Mouse (Mus musculus) right cerebral cortex, postnatal 25 days (tissue): ENCODE measurements around the gene Nup188.

ENCODE experiments used
- DNase-seq: peaks from one replicate; pipeline ENCODE4 v3.0.0; 2022

The Nup188 gene

DNA sequence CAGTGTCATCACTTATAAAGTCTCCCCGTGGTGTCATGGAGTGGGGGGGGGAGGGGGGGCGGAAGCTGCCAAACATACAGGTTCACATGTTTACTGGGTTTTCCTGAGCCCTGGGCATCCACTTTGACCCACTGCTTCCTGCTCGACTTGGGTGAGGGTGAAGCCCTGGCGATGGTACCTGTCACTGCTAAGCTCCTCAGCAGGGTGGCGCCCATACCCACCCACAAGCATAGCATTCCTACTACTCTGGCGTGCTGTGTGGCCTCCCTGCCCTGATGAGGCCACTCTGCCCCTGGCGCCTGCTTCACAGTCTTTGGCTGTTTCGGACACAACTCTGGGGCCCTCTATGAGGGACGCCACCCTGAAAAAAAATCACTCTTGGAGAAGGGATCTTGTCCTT is 70.7 kb downstream of the Nup188 start:
- DNase-seq = no peak

DNA sequence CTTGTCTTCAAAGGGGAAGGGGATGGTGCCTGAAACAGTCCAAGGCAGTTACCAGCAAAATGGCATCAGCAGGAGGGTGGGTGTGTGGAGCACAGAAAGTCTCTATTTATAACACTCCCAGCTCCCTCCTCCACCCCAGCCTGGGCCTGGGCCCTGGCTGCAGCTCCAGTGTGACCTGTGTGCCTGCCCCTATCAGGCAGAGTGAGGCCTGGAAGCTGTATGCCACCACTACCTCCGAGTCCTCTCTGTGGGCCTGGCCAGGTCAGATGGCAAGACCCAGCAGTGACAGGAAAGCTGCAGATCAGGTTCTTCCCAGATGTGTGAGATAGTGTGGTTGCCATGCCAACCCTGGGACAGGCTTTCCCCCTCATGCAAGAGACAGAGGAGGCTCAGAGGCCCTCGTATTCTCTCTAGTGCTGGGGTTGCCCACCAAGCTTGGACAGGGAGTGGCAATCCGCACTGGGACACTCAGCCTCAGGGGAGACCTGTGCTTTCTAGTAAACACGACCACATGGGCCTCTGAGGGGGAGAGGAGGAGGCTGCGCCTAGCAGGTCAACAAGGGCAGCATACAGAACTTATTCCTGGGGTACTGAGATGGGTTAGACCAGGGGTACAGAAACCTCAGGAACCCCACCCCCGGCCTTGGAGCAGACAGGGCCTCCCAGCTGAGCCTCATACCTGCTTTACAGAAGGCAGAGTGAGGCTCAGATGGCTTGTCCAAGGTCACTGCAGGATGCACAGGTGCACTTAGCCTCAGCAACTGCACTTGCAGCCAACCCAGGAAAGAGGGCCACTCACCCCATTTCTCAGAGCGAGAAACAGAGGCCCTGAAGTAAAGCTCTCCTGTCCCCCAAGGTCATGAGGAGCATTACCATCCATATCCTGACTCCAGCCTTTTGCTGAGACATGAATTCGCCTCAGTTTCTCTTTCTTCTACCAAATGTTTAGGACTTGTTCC is 71.6 kb downstream of the Nup188 start:
- peak; percentile 52 for DNase-seq

DNA sequence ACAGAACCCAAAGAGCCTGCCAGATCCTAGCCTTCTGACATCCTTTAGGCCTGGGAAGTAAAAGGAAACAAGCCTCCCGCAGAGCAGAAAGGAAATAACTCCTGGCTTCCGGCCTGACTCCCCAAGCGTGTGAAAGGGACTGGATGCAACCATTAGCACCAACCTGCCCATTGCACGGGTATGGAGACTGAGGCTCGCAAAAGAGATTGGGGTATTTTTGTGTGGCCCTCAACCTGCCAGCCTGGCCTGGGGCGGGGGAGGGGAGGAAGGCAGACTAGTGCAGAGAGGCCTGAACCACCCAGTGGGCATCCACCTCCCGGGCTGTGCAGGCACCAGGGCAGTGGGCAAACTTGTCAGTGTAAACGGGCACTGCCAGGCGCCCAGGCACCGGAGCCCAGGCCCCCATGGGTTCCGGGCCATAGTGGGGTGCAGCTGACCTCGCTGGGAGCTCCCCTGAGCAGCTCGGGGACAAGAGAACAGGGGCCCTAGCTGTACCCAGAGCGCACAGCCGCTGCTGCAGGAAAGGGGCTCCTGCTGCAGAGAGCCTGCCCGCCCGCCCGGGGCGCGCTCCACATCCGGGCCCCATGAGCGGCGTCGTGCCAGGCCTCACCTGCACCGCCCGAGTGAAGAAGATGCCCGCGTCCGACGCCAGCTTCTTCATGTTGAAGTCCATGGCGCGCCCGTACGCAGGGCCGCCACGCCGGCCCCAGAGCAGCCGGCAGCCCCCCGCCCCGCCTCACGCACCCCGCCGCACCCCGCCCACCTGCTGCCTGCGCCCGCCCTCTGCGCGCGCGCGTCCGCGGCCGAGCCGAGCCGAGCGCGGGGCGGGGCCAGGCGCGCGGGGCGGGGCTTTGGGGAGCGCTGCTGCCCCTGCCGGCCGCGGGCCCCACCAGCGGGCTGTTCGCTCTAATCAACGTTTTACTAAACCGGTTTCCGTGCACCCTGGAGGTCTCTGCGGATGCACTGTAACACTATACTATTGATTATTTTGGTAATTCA is 72.6 kb downstream of the Nup188 start, which contains the start of gene Sh3glb2:
Sh3glb2 (minus strand) TSS at position 805 of the 999 bp plus-strand sequence.
- DNase-seq = peak; percentile 87

DNA sequence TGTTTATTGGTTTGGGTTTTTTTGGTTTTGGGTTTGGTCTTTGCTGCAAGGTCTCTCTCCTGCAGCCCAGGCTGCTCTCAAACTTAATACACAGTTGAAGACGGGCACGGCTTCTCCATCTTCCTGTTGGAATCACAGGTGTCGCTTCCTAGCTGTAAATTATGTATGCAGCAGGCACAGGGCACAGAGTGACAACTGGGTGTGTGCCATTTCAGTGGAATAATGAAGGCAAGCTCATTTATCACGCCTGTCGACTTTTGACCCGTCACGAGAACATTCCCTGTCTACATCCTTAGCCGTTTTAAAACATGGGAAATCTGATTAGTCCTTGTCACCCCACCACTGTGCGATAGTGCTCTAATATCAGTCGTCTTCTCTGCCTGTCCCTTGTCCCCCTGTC is 74.4 kb downstream of the Nup188 start:
- DNase-seq = no peak

DNA sequence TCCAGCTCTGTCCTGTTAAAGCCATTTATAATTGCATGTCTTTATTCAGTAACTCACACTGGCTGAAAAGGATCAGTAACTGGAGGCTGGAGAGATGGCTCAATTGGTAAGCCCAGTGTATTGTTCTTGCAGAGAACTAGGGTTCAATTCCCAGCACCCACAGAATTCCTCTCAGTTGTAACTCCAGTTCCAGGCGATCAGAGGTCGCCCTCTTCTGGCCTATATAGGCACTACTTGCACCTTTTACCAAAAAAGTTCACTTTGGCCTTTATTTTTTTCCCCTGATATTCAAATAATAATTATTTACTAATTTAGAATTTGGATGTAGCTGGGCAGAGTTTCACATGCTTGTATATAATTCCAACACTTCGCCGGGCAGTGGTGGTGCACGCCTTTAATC is 76.7 kb downstream of the Nup188 start:
- no peak for DNase-seq

DNA sequence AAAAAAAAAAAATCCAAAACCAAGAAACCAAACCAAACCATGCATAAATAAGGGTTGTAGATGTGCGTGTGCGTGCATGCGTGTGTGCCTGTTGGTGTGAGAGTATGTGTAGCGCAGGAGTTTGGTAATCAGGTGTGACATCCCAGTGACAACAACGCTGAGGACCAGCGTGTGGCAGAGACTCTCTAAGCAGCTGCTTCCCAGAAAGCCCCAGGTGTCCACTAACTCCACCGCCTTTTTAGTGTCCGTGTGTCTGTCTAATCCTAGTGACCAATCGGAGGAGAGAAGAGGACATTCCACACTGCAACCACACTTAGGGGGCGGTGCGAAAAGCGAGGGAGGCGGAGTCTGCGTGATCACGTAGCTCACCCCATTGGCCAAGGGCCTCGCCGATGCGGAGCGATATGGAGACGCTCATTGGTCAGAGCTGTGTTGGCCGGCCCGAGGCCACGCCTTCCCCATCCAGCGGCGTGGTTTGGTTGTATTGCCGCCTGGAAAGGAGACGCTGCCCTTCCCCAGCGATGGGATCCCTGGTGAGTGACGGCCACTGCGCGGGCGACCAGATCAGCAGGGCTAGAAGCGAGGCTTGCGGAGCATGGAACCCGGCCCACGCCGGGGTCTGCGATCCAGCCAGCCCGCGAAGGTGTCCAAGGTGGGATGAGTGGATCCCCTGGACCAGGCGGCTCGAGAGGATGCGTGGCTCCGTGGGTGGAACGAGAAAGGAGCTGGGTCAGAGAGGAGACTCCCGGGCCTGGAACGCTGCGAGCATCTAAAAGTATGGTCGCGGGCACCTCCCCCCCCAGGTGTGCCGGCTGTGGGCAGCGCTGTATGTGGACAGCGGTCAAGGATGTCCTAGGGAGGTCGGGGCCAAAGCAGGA is 77.8 kb downstream of the Nup188 start, which contains the start of gene Miga2:
Miga2 (plus strand) TSS at position 461 of the 878 bp plus-strand sequence.
- peak; percentile 99 for DNase-seq

DNA sequence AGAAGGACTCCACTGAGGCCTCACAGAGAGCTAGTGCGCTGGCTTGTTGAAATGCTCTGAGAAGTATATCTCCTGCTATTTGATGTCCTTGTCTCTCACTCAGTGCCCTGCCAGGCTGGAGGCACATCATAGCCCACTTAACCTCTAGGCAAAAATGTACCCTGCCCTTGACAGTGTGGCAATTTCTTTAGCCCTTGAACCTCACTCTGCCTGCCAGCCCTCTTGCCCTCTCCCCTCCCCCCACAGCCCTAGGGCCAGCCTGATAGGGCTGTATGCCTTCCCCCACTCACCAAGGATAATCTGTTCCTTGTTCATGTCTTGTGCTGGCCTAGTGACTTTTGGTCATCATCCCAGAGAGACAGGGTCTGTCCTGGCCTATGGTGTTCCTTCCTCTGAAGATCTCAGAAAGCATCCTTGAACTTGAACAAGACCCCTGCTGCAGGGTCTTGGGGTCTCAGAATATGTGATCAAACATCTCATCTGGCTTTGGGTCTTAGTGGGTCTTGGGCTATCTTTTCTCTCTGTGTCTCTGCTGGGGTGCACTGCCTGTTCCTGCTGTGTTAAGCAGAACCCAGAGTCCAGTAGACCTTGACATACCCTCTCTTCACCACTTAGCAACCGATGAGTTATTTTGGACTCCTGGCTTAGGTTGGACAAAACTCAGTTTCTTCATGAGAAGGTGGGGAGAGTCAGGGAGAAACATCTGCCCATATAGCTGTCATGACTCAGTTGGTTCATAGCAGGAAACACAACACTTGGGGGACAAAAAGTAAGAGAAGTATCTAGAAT is 79.3 kb downstream of the Nup188 start:
- no peak for DNase-seq

DNA sequence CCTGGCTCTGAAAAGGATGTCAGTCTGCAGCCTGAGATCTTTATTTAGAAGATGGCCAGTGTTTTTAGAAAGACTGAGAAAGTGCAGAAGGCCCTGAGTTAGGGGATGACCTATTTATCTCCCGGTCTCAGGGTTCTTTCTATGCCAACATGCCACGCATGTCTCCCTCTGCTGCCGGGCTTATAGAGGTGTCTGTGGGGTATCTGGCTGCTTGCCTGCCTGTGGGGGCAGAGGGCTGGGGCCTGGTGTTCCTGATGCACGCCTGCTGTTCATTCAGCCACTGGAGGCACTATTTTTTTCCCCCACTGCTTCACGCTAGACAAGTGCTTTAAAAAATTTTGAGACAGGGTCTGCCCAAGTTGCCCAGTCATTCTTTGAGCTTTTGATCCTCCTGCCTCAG is 80.0 kb downstream of the Nup188 start:
- DNase-seq = no peak

DNA sequence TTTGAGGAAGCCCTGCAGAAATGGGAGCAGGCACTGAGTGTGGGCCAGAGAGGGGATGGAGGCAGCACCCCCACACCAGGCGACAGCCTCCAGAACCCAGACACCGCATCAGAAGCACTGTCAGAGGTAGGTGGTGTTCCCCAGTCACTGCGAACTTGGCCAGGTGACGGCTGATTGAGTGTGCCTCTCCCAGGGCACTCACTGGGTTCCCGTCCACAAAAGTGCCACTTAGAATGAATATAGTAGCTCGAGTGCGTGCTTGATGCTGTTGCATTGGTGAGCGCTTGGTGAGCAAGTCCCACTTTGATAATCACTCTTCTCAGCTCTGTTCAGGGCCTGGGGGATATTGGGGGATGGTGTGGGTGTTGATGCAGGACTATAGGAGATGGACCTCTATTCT is 85.3 kb downstream of the Nup188 start:
- no peak for DNase-seq

DNA sequence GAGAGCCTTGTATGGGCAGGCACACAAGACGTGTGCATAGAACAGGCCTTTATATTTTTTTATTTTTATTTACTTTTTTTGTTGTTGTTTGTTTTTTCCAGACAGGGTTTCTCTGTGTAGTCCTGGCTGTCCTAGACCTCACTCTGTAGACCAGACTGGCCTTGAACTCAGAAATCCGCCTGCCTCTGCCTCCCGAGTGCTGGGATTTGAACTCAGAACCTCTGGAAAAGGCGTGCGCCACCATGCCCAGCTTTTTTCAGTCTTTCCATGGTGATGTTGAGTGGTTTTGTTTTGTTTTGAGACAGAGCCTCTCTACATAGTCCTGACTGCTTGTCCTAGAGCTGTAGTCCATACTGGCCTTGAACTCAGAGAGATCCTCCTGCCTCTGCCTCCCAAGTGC is 86.5 kb downstream of the Nup188 start:
- DNase-seq = no peak

DNA sequence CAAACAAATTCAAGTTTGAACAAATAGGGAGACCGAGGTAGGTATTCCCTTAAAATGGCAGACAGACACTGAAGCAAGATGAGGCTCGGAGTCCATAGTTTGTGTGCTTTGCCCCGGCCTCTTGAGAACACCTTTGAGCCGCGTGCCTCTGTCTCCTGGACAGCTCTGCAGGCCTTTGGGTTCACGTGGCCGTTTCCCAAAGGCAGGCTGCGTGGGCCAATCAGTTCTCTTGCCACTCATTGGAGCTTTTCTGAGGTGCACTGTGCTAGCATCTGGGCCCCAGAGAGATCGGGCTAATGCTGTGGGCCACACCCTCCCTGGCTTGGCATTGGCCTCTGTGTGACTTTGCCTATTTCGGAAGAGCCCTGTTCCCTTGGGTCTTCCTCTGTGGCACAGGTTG is 89.7 kb downstream of the Nup188 start:
- no peak for DNase-seq

DNA sequence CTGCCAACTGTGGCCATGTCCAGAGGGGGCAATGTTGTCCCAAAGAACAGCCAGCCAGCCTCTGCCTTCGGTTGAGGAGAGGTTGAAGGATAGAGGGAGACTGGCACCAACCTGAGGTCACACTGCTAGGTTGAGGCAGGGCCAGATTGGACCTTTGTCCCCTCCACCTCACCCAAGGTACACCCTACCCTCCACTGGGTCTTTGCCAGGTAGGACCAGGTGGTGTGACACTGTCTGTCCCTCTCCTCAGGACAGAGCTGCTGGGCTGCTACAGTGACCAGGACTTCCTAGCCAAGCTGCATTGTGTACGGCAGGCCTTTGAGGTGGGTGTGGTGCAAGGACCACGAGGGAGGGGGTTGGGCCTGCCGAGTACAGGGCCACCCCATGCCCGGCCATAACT is 91.5 kb downstream of the Nup188 start:
- no peak for DNase-seq

DNA sequence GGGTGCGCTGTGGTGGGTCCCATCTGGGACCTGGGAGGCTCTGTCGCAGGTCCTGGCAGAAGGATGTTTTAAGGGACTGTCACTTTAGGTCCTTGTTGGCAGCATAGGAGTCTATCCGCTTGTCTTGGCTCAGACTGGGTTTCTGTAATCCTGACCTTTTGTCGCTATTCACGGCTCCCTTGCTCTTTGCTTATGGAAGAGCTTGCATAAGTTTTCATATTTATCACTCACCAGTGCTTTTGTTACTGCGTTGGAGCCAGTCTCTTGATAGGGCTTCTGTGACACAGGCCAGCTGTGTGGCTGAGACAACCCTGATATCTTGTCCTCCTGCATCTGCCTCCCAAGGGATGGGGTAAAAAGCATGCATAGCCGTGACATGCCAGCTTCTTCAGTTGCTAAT is 93.1 kb downstream of the Nup188 start:
- no peak for DNase-seq

DNA sequence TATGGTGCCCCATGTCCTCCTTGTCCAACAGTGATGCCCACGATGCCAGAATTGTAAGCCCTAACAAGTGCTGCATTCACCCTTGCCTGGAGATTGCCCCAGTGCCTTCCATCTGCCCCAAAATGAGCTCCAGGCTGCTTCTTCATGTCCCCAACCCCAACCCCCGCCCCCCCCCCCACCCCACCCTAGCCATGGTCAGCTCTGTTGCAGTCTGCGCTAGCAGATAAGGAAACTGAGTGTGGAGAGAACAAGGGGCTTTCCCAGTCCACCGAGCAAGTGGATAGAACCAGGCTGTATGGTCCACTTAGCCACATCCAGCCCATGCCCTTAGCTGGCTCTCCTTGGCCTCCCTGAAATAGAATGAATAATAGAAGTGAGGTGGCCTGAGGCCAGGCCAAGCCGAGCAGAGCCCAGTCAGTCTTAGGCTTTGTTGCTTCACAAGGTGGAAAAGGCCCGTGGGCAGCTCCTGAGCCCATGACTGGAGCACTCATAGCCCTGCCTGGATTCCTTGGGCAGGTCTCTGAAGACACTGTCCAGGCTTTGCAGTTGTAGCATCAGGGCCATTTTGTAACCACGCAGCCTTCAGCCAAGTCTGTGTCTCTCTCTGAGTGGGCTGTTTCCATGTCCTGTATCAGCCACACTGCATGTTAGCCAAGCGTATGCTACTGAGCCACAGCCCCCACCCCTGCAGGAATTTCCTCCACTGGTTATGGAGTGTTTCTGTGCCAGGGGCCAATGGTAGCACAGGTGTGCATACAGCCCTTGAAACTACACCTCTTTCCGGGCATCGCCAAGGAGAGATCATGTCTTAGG is 94.6 kb downstream of the Nup188 start:
- DNase-seq = no peak

DNA sequence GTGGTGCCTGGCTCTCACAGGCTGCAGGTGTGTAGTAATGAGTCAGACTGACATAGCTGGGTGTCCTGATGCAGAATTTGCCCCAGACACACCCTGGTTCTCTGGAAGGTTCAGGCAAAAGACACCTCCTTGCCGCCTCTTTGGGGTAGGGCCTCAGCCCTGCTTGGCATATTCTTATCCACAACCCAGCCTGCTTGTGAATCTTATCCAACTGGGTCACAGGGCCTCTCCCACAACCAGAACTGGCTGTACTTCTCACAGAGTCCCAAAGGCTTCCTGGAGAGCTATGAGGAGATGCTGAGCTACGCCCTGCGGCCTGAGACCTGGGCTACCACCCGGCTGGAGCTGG is 95.2 kb downstream of the Nup188 start:
- DNase-seq = no peak

DNA sequence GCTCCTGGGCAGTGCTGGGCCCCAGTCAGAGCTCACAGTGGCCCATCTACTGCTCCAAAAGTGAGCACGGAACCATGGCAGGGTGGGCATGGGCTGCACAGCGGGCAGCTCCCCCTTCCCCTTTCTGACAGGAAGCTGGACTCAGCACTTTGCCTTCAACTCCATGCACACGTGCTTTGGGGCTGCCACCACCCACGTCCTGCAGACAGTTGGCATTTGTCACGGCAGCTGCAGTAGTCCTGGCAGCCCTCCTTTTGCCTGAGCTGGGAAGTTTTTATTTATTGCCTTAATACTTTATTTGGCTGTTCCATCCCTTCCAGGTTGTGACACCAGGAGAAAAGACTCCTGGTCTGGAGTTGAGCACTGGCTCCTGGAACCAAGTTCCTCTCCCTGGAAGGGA is 98.6 kb downstream of the Nup188 start:
- DNase-seq = peak; percentile 35

DNA sequence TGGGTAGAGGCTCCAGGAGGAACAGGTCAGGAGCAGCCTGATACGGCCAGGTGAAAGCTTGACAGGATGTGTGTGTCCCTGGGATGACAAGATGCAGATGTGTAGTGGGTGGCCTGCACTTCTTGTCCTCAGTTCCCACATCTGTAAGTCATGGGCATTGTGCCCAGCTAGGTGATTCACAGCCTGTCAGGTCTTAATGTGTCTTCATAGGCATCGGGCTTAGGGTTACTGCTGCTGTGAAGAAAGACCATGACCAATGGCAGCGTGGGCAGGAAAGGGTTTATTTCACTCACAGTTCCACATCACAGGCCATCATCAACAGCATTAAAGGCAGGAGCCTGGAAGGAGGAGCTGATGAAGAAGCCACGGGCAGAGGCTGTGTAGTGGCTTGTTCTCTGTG is 99.4 kb downstream of the Nup188 start:
- DNase-seq = no peak

DNA sequence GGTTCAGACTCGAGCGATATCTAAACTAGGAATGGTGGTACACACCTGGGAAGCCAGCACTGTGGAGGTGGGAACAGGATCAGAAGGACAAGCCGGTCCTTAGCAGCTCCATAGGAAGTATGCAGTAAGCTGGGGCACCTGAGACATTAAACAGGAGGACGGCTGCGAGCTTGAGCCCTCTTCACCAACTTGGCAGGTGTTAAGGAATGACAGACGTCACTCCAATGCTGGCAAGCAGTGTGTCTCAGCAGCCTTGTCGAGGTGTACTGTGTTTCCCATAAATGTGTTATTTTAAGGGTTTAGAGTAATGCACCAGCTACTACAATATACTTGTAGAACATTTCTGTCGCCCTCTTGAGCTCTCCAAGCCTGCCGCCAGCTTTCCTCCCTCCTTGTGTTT is 100.7 kb downstream of the Nup188 start:
- no peak for DNase-seq

DNA sequence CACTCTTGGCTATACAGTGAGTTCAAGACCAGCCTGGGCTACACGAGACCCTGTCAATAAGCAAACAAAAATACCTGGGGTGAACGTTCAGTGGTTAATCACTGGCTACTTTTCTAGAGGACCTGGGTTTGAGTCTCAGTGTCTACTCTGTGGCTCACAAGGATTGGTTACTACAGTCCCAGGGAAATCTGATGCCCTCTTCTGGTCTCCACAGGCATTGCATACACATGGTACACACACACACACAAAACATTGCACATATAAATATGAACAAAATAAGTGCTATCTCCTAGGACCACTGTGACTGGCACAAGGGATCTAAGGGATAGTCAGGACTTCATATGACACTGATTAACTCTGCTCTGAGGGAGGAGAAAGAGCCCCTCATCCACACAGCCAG is 102.8 kb downstream of the Nup188 start:
- DNase-seq = no peak

DNA sequence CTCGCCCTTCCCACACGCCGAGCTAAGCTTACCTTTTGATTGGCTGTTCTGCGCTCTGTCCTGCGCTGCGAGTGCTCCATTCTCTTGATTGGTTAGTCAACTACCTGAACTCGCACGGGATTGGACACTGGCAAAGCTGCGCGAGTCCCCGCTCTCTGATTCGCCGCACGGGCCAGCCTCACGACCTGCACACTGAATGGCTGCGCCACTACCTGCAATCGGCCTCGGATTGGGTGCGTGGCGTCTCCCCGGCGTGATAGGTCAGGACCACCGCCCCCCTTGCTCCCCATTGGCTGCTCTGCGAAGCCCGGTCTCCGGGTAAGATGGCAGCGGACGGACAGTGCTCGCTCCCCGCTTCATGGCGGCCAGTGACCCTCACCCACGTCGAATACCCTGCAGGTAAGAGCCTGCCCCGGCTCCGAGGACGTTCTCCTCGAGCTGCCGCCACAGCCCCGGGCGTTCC is 105.9 kb downstream of the Nup188 start, which contains the start of gene Dolpp1:
Dolpp1 (plus strand) TSS at position 141 of the 463 bp plus-strand sequence.
- DNase-seq = peak; percentile 99
